8 mouse cellular contexts compared by ENCODE assay signal in the genomic region with DNA sequence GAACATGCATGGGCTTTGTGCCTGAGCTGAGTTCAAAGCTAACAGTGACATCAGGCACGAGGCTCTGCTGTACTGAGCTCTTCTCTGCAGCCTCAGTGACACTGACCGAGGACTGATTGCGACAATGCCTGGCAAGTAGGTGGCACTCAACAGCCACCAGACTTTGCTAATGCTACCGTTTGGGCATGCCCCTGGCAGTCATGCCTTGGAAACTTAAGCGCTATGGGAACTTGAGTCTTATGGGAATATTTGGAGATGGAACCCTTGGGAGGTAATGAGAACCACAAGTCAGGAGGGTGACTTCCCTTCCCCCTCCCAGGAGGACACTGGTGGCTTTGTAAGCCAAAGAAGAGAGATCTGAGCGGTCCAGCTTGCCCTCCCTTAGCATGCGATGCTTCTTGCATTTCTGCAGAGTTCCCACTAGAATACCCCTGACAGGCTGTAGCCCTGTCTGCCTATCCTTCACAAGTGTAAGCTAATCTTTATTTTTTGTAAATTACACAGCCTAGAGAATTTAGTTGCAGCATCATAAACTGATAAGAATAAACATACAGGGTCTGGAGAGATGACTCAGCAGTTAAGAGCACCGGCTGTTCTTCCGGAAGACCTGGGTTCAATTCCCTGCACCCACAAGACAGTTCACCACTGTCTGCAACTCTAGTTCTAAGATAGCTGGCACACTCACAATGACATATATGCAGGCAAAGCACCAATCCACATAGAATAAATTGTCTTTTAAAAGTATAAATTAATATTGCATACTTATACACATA.
DNase-seq lines count a peak whose midpoint lies in the region; ATAC-seq lines count a peak whose summit lies in the region.

No protein-coding gene starts in this region.

- WGBS in midbrain, embryonic 12.5 days: 35% methylated on average over 9 of the region's 9 CpGs
- 42% methylated on average over 9 of the region's 9 CpGs for WGBS in midbrain, embryonic 13.5 days

- H3K4me3 ChIP-seq in midbrain, embryonic 12.5 days: no peak overlapping the region
- H3K4me3 ChIP-seq in midbrain, embryonic 13.5 days (replicated peaks): no peak overlapping the region

- peaks cover 3% of the 10 kb centered on the region; the same call in 1 of the 2 replicates for H3K4me1 ChIP-seq in midbrain, embryonic 12.5 days
- 0 out of 2 replicates have a peak, but pooled peaks cover 2% of the 10 kb centered on the region for H3K4me1 ChIP-seq in midbrain, embryonic 13.5 days (replicated peaks)

- no peak for ATAC-seq in CD4-positive, CD25-positive, alpha-beta regulatory T cell, adult 4 months
- 0 out of 2 replicates have a peak, but pooled peaks have one; percentile 11 for ATAC-seq in midbrain, embryonic 12.5 days (ENCODE audit: low FRiP score, low read depth)
- no peak for ATAC-seq in midbrain, embryonic 13.5 days
- peak; percentile 50 for ATAC-seq in megakaryocyte-erythroid progenitor cell, adult 5-6 weeks (replicated peaks; ENCODE audit: low FRiP score, low TSS enrichment, poor library complexity, severe bottlenecking)

- H3K27ac ChIP-seq in midbrain, embryonic 12.5 days (replicated peaks): no peak overlapping the region
- no peak overlapping the region for H3K27ac ChIP-seq in midbrain, embryonic 13.5 days

- H3K9me3 ChIP-seq in midbrain, embryonic 12.5 days: no peaks in the 10 kb centered on the region
- H3K9me3 ChIP-seq in midbrain, embryonic 13.5 days: no peaks in the 10 kb centered on the region

- no peak overlapping the region for H3K4me2 ChIP-seq in midbrain, embryonic 12.5 days (replicated peaks)
- no peak overlapping the region for H3K4me2 ChIP-seq in midbrain, embryonic 13.5 days (replicated peaks)

- peak; percentile 32 for DNase-seq in CD4-positive, CD25-positive, alpha-beta regulatory T cell, adult 2 months (ENCODE audit: low read depth, low spot score)
- peak; percentile 35 to 54 for DNase-seq in cerebellum, postnatal 25 days
- DNase-seq in layer of hippocampus, postnatal 14 days (ENCODE audit: low spot score in 2 of 2): no peak
- no peak for DNase-seq in kidney, postnatal 36 days

- H3K9ac ChIP-seq in midbrain, embryonic 12.5 days (replicated peaks): no peak overlapping the region
- no peak overlapping the region for H3K9ac ChIP-seq in midbrain, embryonic 13.5 days (replicated peaks)

- no peaks in the 10 kb centered on the region for H3K36me3 ChIP-seq in midbrain, embryonic 12.5 days
- H3K36me3 ChIP-seq in midbrain, embryonic 13.5 days: no peaks in the 10 kb centered on the region

- H3K27me3 ChIP-seq in midbrain, embryonic 12.5 days: peaks cover 3% of the 10 kb centered on the region; the same call in 1 of the 2 replicates
- peaks cover 14% of the 10 kb centered on the region; the same call in 1 of the 2 replicates for H3K27me3 ChIP-seq in midbrain, embryonic 13.5 days

Comparison
In these comparisons a context has a peak if more than half of its experiments do, and no peak if none do; other contexts are left out.
1. ATAC-seq: peak in midbrain, embryonic 12.5 days (single experiment) and megakaryocyte-erythroid progenitor cell, adult 5-6 weeks (single experiment); none in CD4-positive, CD25-positive, alpha-beta regulatory T cell, adult 4 months (single experiment) and midbrain, embryonic 13.5 days (single experiment).
2. DNase-seq: peak in CD4-positive, CD25-positive, alpha-beta regulatory T cell, adult 2 months (single experiment) and cerebellum, postnatal 25 days (2 of 2); none in layer of hippocampus, postnatal 14 days (0 of 2) and kidney, postnatal 36 days (0 of 2).